Mouse (Mus musculus): Measurements from ENCODE around the gene Tmem158.
A peak's percentile ranks its signal among the peaks of the same experiment; 100 is the strongest.

Tmem158 gene

DNA sequence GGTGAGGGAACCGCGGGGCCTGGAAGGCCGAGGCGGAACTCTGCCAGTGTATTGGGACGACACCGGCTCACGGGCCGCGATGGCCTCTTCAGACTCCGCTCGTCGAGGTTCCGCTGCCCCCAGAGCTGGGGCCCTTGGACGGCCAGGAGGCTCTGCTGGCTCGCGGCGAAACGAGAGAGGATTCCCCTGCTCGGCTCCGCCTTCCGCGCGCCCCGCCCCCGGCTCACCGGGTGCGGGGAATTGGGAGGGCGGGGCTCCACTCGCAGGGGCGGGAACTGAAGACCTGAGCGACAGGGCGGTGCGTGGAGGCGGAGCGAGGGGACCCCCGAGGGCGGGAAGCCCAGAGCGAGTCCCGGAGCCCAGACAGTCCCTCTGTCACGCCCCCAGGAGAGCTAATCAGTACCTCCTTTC, at the start of gene Tmem158:
TSS of gene Tmem158 (minus strand) at position 154 of the 411 bp plus-strand sequence.
- DNase-seq (ENCODE audit: low read depth, low spot score): peak; percentile 28

DNA sequence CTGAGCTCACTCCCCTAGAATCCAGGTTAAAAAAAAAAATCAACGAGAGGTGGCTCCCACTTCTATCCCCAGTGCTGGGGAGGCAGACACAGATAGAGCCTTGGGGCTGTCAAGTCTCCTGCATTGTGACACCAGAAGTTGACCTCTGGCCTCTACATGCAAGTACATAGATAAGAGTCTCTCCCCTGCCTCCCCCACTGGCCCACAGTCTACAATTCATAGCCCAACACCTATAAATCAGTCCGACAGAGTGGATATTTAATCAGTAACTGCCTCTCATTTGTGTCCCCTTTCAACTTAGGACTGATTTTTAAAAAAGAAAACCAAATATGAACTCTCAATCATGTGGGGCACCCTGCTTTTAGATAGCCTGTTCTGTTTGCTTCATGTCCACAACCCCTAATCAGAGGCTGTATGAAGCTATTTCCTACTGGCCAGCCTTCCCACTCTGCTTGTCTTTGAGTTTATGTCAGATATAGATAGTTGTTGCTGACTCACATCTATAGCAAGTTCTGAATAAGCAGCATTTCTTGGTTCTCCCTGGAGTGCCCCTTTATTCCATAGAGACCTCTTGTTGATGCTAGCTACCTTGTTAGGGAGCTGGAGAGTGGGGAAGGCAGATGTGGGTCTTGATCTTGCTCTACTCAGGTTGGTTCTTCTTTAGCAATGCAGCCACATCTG, 49.3 kb upstream of the Tmem158 start:
- no peak for DNase-seq (ENCODE audit: low read depth, low spot score)

GRCm38 (mm10) chr9:123309073-123309472, 48.5 kb upstream of the Tmem158 start:
- DNase-seq (ENCODE audit: low read depth, low spot score): no peak

GRCm38 (mm10) chr9:123304917-123305316, 44.4 kb upstream of the Tmem158 start:
- DNase-seq (ENCODE audit: low read depth, low spot score): no peak

- no peak for DNase-seq (ENCODE audit: low read depth, low spot score)
These were observed 43.4 kb upstream of the Tmem158 start for GRCm38 (mm10) chr9:123303952-123304351.

DNA sequence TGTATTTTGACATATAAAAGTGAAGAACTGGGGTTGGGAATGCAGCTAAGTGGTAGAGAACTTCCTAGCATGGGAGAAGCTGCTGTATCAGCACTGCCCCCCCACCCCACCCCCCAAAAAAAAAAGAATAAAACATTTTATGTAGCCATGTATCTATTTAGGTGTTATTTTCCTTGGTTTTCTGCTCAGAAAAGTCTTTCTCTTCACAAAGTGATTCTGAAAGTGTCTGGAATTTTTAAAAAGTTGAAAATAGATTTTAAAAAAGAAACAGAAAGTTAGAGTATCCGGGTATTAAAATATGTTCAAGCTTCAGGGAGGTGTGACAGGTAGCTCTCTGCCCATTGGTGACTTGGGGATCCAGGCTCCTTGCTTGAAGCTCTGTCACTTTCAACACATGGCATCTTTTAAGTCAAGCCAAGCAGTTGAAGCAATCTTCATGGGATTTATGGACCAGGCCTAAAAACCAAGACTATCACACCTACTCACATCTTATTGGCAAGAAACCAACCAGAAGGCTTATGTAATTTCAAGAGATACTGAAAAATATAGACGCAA, 42.3 kb upstream of the Tmem158 start:
- no peak for DNase-seq (ENCODE audit: low read depth, low spot score)

GRCm38 (mm10) chr9:123297862-123298261, 37.3 kb upstream of the Tmem158 start:
- DNase-seq (ENCODE audit: low read depth, low spot score): no peak

GRCm38 (mm10) chr9:123296229-123296628, 35.7 kb upstream of the Tmem158 start:
- DNase-seq (ENCODE audit: low read depth, low spot score): no peak

DNA sequence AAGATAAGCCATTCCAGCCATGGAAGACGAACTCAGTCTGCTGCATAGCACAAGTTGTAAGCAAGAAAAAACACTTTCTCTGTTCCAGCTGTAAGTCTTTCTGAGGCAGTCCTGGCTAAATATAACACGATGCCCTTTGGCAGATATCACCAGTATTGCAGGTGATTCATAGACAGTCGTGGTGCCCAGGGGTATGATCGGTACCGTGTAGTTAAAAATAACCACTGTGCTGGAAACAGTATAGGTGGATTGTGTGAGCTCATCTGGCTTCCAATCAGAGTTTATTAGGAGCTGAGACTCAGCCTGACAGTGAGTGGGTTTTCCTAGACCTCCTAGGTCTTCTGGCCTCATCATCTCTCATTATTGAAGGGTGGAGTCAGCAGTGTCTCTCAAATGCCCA, 34.0 kb upstream of the Tmem158 start:
- DNase-seq (ENCODE audit: low read depth, low spot score): no peak

DNA sequence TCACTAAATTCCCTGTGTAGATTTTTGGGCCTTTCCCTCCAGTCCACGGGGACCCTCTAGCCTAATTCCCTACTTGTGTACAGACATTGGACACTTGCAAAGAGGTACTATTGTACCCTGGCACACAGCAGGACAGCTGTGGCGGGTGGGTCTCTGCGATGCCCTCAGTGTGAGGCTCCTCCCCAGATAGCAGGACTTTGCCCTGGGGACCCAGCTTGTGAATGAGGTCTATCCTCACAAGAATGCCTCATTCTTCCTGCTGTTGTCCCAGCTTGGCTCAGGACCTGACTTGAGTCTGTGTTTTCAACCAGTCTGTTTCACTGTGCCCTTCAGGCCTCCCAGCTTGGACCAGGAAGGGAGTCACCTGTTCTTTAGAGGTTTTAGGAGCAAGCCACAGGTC, 27.8 kb upstream of the Tmem158 start:
- no peak for DNase-seq (ENCODE audit: low read depth, low spot score)

- no peak for DNase-seq (ENCODE audit: low read depth, low spot score)
These were observed 25.1 kb upstream of the Tmem158 start for GRCm38 (mm10) chr9:123285623-123286022.

DNA sequence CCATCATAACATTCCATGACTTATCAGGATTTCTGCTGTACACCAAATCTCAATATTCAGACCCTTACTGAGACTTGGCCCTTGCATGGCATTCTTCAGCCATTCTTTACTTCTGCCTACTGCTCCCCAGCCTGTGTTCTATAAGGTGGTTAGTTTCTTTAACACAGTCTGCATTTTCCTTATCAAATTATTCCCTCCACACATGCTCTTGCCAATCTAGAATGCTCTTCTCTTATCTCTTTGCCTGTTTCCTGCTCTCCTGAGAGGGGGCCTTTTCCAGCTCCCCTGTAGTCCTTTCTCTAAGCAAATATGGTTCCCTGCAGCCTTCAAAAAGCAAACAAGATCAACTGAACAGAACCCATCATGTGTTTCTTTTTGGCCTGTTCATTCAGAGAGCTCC, 20.2 kb upstream of the Tmem158 start:
- no peak for DNase-seq (ENCODE audit: low read depth, low spot score)

DNA sequence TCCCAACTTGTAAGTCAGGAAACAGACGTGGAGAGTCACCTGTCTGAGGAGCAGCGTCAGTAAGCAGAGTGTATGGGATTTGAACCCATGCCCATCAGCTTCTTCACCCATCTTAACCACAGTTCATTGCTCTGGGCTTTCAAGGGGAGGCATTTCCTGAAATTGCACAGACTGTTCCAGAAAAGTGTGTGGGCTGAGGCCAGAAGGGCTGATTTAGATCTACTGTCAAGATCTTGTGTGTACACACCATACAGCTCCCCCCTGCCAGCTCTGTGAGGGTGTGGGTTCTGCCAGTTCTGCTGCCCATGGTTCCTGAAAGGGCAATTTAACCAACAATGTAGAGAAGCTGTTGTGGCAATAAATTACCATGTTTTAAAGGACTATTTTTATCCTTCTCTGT, 17.4 kb upstream of the Tmem158 start:
- no peak for DNase-seq (ENCODE audit: low read depth, low spot score)

GRCm38 (mm10) chr9:123275373-123275772, 14.8 kb upstream of the Tmem158 start:
- DNase-seq (ENCODE audit: low read depth, low spot score): no peak

DNA sequence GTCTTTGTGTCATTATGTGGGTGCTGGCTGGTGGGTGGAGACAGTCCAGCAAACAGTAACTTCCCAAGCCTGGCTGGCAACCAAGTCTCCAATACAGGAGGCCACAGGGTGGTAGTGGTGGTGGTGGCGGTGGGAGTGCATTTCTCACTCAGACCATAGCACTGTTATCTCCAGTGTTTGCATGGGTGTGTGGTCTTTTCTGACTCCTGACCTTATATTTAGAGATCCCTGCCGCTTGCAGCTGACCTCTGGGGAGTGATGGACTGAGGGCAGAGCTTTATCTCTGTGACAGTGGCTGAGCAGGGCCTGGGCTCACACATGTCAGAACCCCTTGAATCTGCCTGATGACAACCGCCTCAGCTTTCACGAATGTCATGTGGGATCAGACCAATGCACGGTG, 14.1 kb upstream of the Tmem158 start:
- no peak for DNase-seq (ENCODE audit: low read depth, low spot score)

GRCm38 (mm10) chr9:123273876-123274275, 13.3 kb upstream of the Tmem158 start:
- no peak for DNase-seq (ENCODE audit: low read depth, low spot score)

GRCm38 (mm10) chr9:123271552-123271951, 11.0 kb upstream of the Tmem158 start:
- no peak for DNase-seq (ENCODE audit: low read depth, low spot score)

- DNase-seq (ENCODE audit: low read depth, low spot score): no peak
These were observed 9.5 kb upstream of the Tmem158 start for GRCm38 (mm10) chr9:123269906-123270558.

- DNase-seq (ENCODE audit: low read depth, low spot score): no peak
These were observed 511 bp downstream of the Tmem158 start for GRCm38 (mm10) chr9:123259896-123260610.

GRCm38 (mm10) chr9:123259461-123259895, 1.1 kb downstream of the Tmem158 start:
- no peak for DNase-seq (ENCODE audit: low read depth, low spot score)

DNA sequence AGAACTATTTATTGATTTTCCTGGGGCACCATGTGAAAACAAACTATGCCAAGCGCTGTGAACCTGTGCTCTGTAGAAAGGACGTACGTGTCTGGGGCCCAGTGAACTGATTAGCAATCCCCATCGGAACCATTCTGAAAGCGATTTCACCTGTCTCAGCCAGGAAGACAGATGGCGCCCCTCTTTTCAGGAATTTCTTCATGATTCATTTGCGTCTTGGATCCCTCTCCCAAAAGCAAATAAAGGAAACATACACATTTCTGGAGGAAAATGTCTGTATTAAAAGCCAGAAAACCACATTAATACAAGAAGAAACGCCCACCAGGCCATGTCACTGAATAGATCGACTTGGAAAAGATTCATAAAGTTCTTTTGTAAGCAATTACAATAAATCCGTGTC, 1.8 kb downstream of the Tmem158 start:
- no peak for DNase-seq (ENCODE audit: low read depth, low spot score)

DNA sequence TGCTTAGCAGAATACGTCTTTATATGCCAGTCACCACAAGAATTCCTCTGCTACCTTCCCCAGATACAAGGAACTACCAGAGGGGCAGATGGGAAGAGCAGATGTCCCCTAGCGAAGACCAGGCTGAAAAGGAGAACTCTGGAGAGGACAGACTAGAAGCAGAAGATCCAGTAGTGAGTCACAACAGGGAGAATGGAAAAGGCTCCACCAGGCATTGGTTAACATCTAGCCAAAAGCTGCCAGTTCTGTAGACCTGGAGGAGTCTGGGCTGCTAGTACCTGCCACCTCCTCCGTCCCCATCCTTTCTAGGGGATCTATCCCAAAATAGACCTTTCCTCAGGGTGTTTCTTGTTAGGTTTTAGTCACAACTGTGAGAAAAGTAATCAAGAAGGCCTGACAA, 4.8 kb downstream of the Tmem158 start:
- DNase-seq (ENCODE audit: low read depth, low spot score): no peak
